Mouse (Mus musculus) naive thymus-derived CD4-positive, alpha-beta T cell, adult 2 months (primary cell): ENCODE measurements around the gene Enkur.

ENCODE experiments used
- DNase-seq: peaks from one replicate; pipeline ENCODE4 v3.0.0-alpha.2; 2011; ENCODE audit warnings: low read depth

Enkur gene

GRCm38 (mm10) chr2:21188610-21189009 is 16.6 kb downstream of the Enkur start:
- DNase-seq, result no peak

GRCm38 (mm10) chr2:21187576-21187975 is 17.6 kb downstream of the Enkur start:
- DNase-seq, result peak; percentile 85

- DNase-seq, result no peak
These were observed 22.4 kb downstream of the Enkur start for GRCm38 (mm10) chr2:21182811-21183210.

GRCm38 (mm10) chr2:21179136-21179535 is 26.0 kb downstream of the Enkur start:
- no peak for DNase-seq

GRCm38 (mm10) chr2:21172797-21173196 is 32.4 kb downstream of the Enkur start:
- no peak for DNase-seq

GRCm38 (mm10) chr2:21167916-21168315 is 37.2 kb downstream of the Enkur start:
- no peak for DNase-seq

GRCm38 (mm10) chr2:21164296-21164695 is 40.9 kb downstream of the Enkur start:
- no peak for DNase-seq

GRCm38 (mm10) chr2:21153469-21153868 is 51.7 kb downstream of the Enkur start:
- no peak for DNase-seq

- no peak for DNase-seq
These were observed 58.0 kb downstream of the Enkur start for GRCm38 (mm10) chr2:21147169-21147568.

GRCm38 (mm10) chr2:21146486-21146885 is 58.7 kb downstream of the Enkur start:
- DNase-seq, result no peak

- no peak for DNase-seq
These were observed 62.5 kb downstream of the Enkur start for GRCm38 (mm10) chr2:21142616-21143015.

GRCm38 (mm10) chr2:21142204-21142580 is 63.0 kb downstream of the Enkur start:
- DNase-seq, result no peak

- DNase-seq, result no peak
These were observed 63.5 kb downstream of the Enkur start for GRCm38 (mm10) chr2:21141520-21142203.

GRCm38 (mm10) chr2:21141189-21141519 is 64.0 kb downstream of the Enkur start:
- no peak for DNase-seq
